Mouse (Mus musculus) spleen, postnatal 14 days (tissue): ENCODE data around the gene Abcb9.
"Not testable (repeated sequence)": the region's sequence is repeated elsewhere in the genome, so short reads cannot be mapped to it uniquely, and the experiment has no call there.

Source experiments
- DNase-seq, 2 experiments: peaks; one replicate each; pipeline ENCODE4 v3.0.0; 2021 to 2022; ENCODE audit warnings: low spot score in 2 of 2

The Abcb9 gene

GRCm38 (mm10) chr5:124059677-124060076, 35.9 kb downstream of the Abcb9 start:
- no peak for DNase-seq

- DNase-seq: no peak
Measured at GRCm38 (mm10) chr5:124058749-124059148, 36.8 kb downstream of the Abcb9 start.

GRCm38 (mm10) chr5:124056956-124057355, 38.6 kb downstream of the Abcb9 start:
- no peak for DNase-seq

GRCm38 (mm10) chr5:124056219-124056618, 39.4 kb downstream of the Abcb9 start:
- no peak for DNase-seq

- not testable (repeated sequence) for DNase-seq
Measured at GRCm38 (mm10) chr5:124052641-124053040, 43.0 kb downstream of the Abcb9 start.

GRCm38 (mm10) chr5:124051899-124052491, 43.6 kb downstream of the Abcb9 start:
- DNase-seq: peak; percentile 36

GRCm38 (mm10) chr5:124050095-124051050, 45.2 kb downstream of the Abcb9 start:
- DNase-seq: no peak

GRCm38 (mm10) chr5:124049249-124050045, 46.2 kb downstream of the Abcb9 start:
- no peak for DNase-seq

GRCm38 (mm10) chr5:124046741-124047401, 48.7 kb downstream of the Abcb9 start:
- no peak for DNase-seq

- DNase-seq: no peak
Measured at GRCm38 (mm10) chr5:124045453-124046010, 50.1 kb downstream of the Abcb9 start.

- DNase-seq: no peak
Measured at GRCm38 (mm10) chr5:124043999-124044398, 51.6 kb downstream of the Abcb9 start.

GRCm38 (mm10) chr5:124043212-124043978, 52.2 kb downstream of the Abcb9 start:
- DNase-seq: no peak

- DNase-seq: no peak
Measured at GRCm38 (mm10) chr5:124041097-124041496, 54.5 kb downstream of the Abcb9 start.

GRCm38 (mm10) chr5:124039602-124040001, 56.0 kb downstream of the Abcb9 start:
- no peak for DNase-seq

GRCm38 (mm10) chr5:124036836-124037235, 58.8 kb downstream of the Abcb9 start:
- DNase-seq: no peak

GRCm38 (mm10) chr5:124036341-124036740, 59.3 kb downstream of the Abcb9 start:
- DNase-seq: no peak

- DNase-seq: no peak
Measured at GRCm38 (mm10) chr5:124035806-124036205, 59.8 kb downstream of the Abcb9 start.

GRCm38 (mm10) chr5:124035406-124035805, 60.2 kb downstream of the Abcb9 start:
- no peak for DNase-seq

- no peak for DNase-seq
Measured at GRCm38 (mm10) chr5:124034471-124034870, 61.1 kb downstream of the Abcb9 start.

GRCm38 (mm10) chr5:124032001-124032508, 63.5 kb downstream of the Abcb9 start, which contains the start of gene Vps37b:
Vps37b (minus strand) TSS chr5:124032270.
- DNase-seq: peak; percentile 84 to 91
